Mouse (Mus musculus): Measurements from ENCODE around the gene Ubox5. TPM values are rescaled to one million over a fixed set of nuclear protein-coding genes. Genes with fewer than 3 reads are reported as not detected.

Gene Ubox5
- polyA plus RNA-seq, 1 experiment from 2014 or later: 10.8 TPM

- peaks cover 15% of the 10 kb centered on the region for H3K4me1 ChIP-seq (replicated peaks; ENCODE audit: control insufficient read depth, insufficient read depth, low read length)
- H3K4me3 ChIP-seq (ENCODE audit: low read length): peak within 1 kb of the TSS; percentile 34
- H3K9me3 ChIP-seq (ENCODE audit: control insufficient read depth, low read length): no peaks in the 10 kb centered on the region
- H3K27ac ChIP-seq (ENCODE audit: low read length): no peak within 1 kb of the TSS
- no peak for ATAC-seq (ENCODE audit: low read depth)
- H3K27me3 ChIP-seq (ENCODE audit: control insufficient read depth, insufficient read depth, low read depth, low read length): peaks cover 60% of the 10 kb centered on the region
- peak within 1 kb of the TSS; percentile 12; the same call in 1 of the 2 replicates for H3K9ac ChIP-seq (ENCODE audit: low read length)
- 53% methylated on average over 9 of the region's 9 CpGs for WGBS
- peak within 1 kb of the TSS; percentile 48 for H3K4me2 ChIP-seq (ENCODE audit: low read depth, low read length)
- H3K36me3 ChIP-seq (ENCODE audit: control insufficient read depth, insufficient read depth, low read length): no peaks in the 10 kb centered on the region
These were observed 54.0 kb downstream of the Ubox5 start, which contains the start of gene Oxt for GRCm38 (mm10) chr2:130575873-130576272. Oxt (plus strand) TSS chr2:130576173.

GRCm38 (mm10) chr2:130574960-130575359, 54.9 kb downstream of the Ubox5 start:
- no peak for ATAC-seq (ENCODE audit: low read depth)
- Histone ChIP-seq H3K4me2 (ENCODE audit: low read depth, low read length) (no peak overlapping the region), H3K9me3 (ENCODE audit: control insufficient read depth, low read length) (no peaks in the 10 kb centered on the region), H3K27me3 (ENCODE audit: control insufficient read depth, insufficient read depth, low read depth, low read length) (peaks cover 51% of the 10 kb centered on the region), H3K9ac (ENCODE audit: low read length) (no peak overlapping the region), H3K4me3 (ENCODE audit: low read length) (no peak overlapping the region), H3K4me1 (replicated peaks; ENCODE audit: control insufficient read depth, insufficient read depth, low read length) (peaks cover 9% of the 10 kb centered on the region), H3K36me3 (ENCODE audit: control insufficient read depth, insufficient read depth, low read length) (no peaks in the 10 kb centered on the region), H3K27ac (ENCODE audit: low read length) (no peak overlapping the region)
- WGBS: 80% methylated on average over 5 of the region's 5 CpGs

GRCm38 (mm10) chr2:130569926-130570325, 59.9 kb downstream of the Ubox5 start:
- Histone ChIP-seq H3K4me1 (replicated peaks; ENCODE audit: control insufficient read depth, insufficient read depth, low read length) (no peaks in the 10 kb centered on the region), H3K9ac (ENCODE audit: low read length) (no peak overlapping the region), H3K27me3 (ENCODE audit: control insufficient read depth, insufficient read depth, low read depth, low read length) (peaks cover under 1% of the 10 kb centered on the region; the same call in 1 of the 2 replicates), H3K36me3 (ENCODE audit: control insufficient read depth, insufficient read depth, low read length) (peaks cover 6% of the 10 kb centered on the region), H3K9me3 (ENCODE audit: control insufficient read depth, low read length) (no peaks in the 10 kb centered on the region), H3K27ac (ENCODE audit: low read length) (no peak overlapping the region), H3K4me3 (ENCODE audit: low read length) (no peak overlapping the region), H3K4me2 (ENCODE audit: low read depth, low read length) (no peak overlapping the region)
- ATAC-seq (ENCODE audit: low read depth): no peak

GRCm38 (mm10) chr2:130568921-130569320, 60.9 kb downstream of the Ubox5 start:
- Histone ChIP-seq H3K4me1 (replicated peaks; ENCODE audit: control insufficient read depth, insufficient read depth, low read length) (peaks cover 7% of the 10 kb centered on the region), H3K27me3 (ENCODE audit: control insufficient read depth, insufficient read depth, low read depth, low read length) (no peaks in the 10 kb centered on the region), H3K4me3 (ENCODE audit: low read length) (no peak overlapping the region), H3K9ac (ENCODE audit: low read length) (no peak overlapping the region), H3K9me3 (ENCODE audit: control insufficient read depth, low read length) (no peaks in the 10 kb centered on the region), H3K4me2 (ENCODE audit: low read depth, low read length) (no peak overlapping the region), H3K27ac (ENCODE audit: low read length) (no peak overlapping the region), H3K36me3 (ENCODE audit: control insufficient read depth, insufficient read depth, low read length) (peaks cover 6% of the 10 kb centered on the region)
- WGBS: 69% methylated on average over 4 of the region's 4 CpGs
- no peak for ATAC-seq (ENCODE audit: low read depth)

GRCm38 (mm10) chr2:130564983-130565382, 64.9 kb downstream of the Ubox5 start:
- peak overlapping the region; percentile 80; the same call in 1 of the 2 replicates for H3K4me2 ChIP-seq (ENCODE audit: low read depth, low read length)
- no peaks in the 10 kb centered on the region for H3K27me3 ChIP-seq (ENCODE audit: control insufficient read depth, insufficient read depth, low read depth, low read length)
- H3K36me3 ChIP-seq (ENCODE audit: control insufficient read depth, insufficient read depth, low read length): peaks cover 6% of the 10 kb centered on the region
- H3K27ac ChIP-seq (ENCODE audit: low read length): no peak overlapping the region
- H3K4me1 ChIP-seq (replicated peaks; ENCODE audit: control insufficient read depth, insufficient read depth, low read length): peaks cover 10% of the 10 kb centered on the region
- no peaks in the 10 kb centered on the region for H3K9me3 ChIP-seq (ENCODE audit: control insufficient read depth, low read length)
- 79% methylated on average over 8 of the region's 8 CpGs for WGBS
- H3K4me3 ChIP-seq (ENCODE audit: low read length): peak overlapping the region; percentile 94; the same call in 1 of the 2 replicates
- ATAC-seq (ENCODE audit: low read depth): no peak
- no peak overlapping the region for H3K9ac ChIP-seq (ENCODE audit: low read length)

- peak; percentile 21 for ATAC-seq (ENCODE audit: low read depth)
- no peaks in the 10 kb centered on the region for H3K9me3 ChIP-seq (ENCODE audit: control insufficient read depth, low read length)
- H3K27me3 ChIP-seq (ENCODE audit: control insufficient read depth, insufficient read depth, low read depth, low read length): no peaks in the 10 kb centered on the region
- peaks cover 10% of the 10 kb centered on the region for H3K4me1 ChIP-seq (replicated peaks; ENCODE audit: control insufficient read depth, insufficient read depth, low read length)
- WGBS: 0% methylated on average over 23 of the region's 23 CpGs
- peak overlapping the region; percentile 92 for H3K9ac ChIP-seq (ENCODE audit: low read length)
- no peak overlapping the region for H3K27ac ChIP-seq (ENCODE audit: low read length)
- H3K36me3 ChIP-seq (ENCODE audit: control insufficient read depth, insufficient read depth, low read length): peaks cover 6% of the 10 kb centered on the region
- peak overlapping the region; percentile 94 for H3K4me3 ChIP-seq (ENCODE audit: low read length)
- H3K4me2 ChIP-seq (ENCODE audit: low read depth, low read length): peak overlapping the region; percentile 80
These were observed 65.8 kb downstream of the Ubox5 start for GRCm38 (mm10) chr2:130564063-130564462.

- Histone ChIP-seq H3K9ac (ENCODE audit: low read length) (peak within 1 kb of the TSS; percentile 92), H3K27ac (ENCODE audit: low read length) (peak within 1 kb of the TSS; percentile 66), H3K4me1 (replicated peaks; ENCODE audit: control insufficient read depth, insufficient read depth, low read length) (peaks cover 10% of the 10 kb centered on the region), H3K9me3 (ENCODE audit: control insufficient read depth, low read length) (no peaks in the 10 kb centered on the region), H3K4me2 (ENCODE audit: low read depth, low read length) (peak within 1 kb of the TSS; percentile 88), H3K27me3 (ENCODE audit: control insufficient read depth, insufficient read depth, low read depth, low read length) (no peaks in the 10 kb centered on the region), H3K36me3 (ENCODE audit: control insufficient read depth, insufficient read depth, low read length) (peaks cover 6% of the 10 kb centered on the region), H3K4me3 (ENCODE audit: low read length) (peak within 1 kb of the TSS; percentile 94)
- ATAC-seq (ENCODE audit: low read depth): peak; percentile 100
- whole genome bisulfite sequencing: under 1% methylated on average over 61 of the region's 61 CpGs
These were observed 66.4 kb downstream of the Ubox5 start, which contains the start of gene Mrps26 for GRCm38 (mm10) chr2:130563212-130564055. Mrps26 (plus strand) TSS chr2:130563742.

GRCm38 (mm10) chr2:130558015-130558414, 71.8 kb downstream of the Ubox5 start:
- no peak overlapping the region for H3K4me3 ChIP-seq (ENCODE audit: low read length)
- H3K36me3 ChIP-seq (ENCODE audit: control insufficient read depth, insufficient read depth, low read length): peaks cover 9% of the 10 kb centered on the region
- no peak overlapping the region for H3K4me2 ChIP-seq (ENCODE audit: low read depth, low read length)
- ATAC-seq (ENCODE audit: low read depth): no peak
- H3K27me3 ChIP-seq (ENCODE audit: control insufficient read depth, insufficient read depth, low read depth, low read length): no peaks in the 10 kb centered on the region
- no peaks in the 10 kb centered on the region for H3K9me3 ChIP-seq (ENCODE audit: control insufficient read depth, low read length)
- no peak overlapping the region for H3K27ac ChIP-seq (ENCODE audit: low read length)
- WGBS: 70% methylated on average over 2 of the region's 2 CpGs
- H3K4me1 ChIP-seq (replicated peaks; ENCODE audit: control insufficient read depth, insufficient read depth, low read length): peaks cover 2% of the 10 kb centered on the region; the same call in 1 of the 2 replicates
- H3K9ac ChIP-seq (ENCODE audit: low read length): no peak overlapping the region

- H3K4me2 ChIP-seq (ENCODE audit: low read depth, low read length): no peak overlapping the region
- no peak overlapping the region for H3K4me3 ChIP-seq (ENCODE audit: low read length)
- H3K9me3 ChIP-seq (ENCODE audit: control insufficient read depth, low read length): no peaks in the 10 kb centered on the region
- H3K4me1 ChIP-seq (replicated peaks; ENCODE audit: control insufficient read depth, insufficient read depth, low read length): no peaks in the 10 kb centered on the region
- ATAC-seq (ENCODE audit: low read depth): no peak
- peaks cover 9% of the 10 kb centered on the region for H3K36me3 ChIP-seq (ENCODE audit: control insufficient read depth, insufficient read depth, low read length)
- no peaks in the 10 kb centered on the region for H3K27me3 ChIP-seq (ENCODE audit: control insufficient read depth, insufficient read depth, low read depth, low read length)
- H3K9ac ChIP-seq (ENCODE audit: low read length): no peak overlapping the region
- WGBS: 93% methylated on average over 2 of the region's 2 CpGs
- no peak overlapping the region for H3K27ac ChIP-seq (ENCODE audit: low read length)
These were observed 72.4 kb downstream of the Ubox5 start for GRCm38 (mm10) chr2:130557462-130557861.

Data from lung, embryonic 16.5 days (tissue).